8 mouse cellular contexts compared by ENCODE assay signal in genomic region chr6:90428380-90428974, GRCm38 (mm10). TPM values are rescaled to one million over a fixed set of nuclear protein-coding genes. Genes with fewer than 3 reads are reported as not detected.
DNase-seq lines count a peak whose midpoint lies in the region; ATAC-seq and TF ChIP-seq lines count a peak whose summit lies in the region.

TSS of gene Cfap100 (minus strand) at chr6:90428797.

- DNase-seq in ES-E14 (ENCODE audit: low read depth, low spot score), result peak; percentile 72
- peak; percentile 18 for DNase-seq in c-Kit-positive CD71-positive TER-119-positive erythroid progenitor cells, embryonic 14.5 days (ENCODE audit: low spot score)
- DNase-seq in kidney, postnatal 14 days, result peak; percentile 84
- peak; percentile 77 for DNase-seq in neural tube, embryonic 10.5 days (ENCODE audit: extremely low spot score, low spot score)
- DNase-seq in thymus, adult 2 months, result peak; percentile 43

- peak within 1 kb of the TSS; percentile 78 for H3K4me2 ChIP-seq in forebrain, embryonic 13.5 days
- H3K4me2 ChIP-seq in heart, embryonic 16.5 days (ENCODE audit: low read depth, low read length), result peak within 1 kb of the TSS; percentile 89
- peak within 1 kb of the TSS; percentile 64 for H3K4me2 ChIP-seq in liver, embryonic 12.5 days

- peaks cover 0 to 7% of the 10 kb centered on the region in 2 experiments; a peak in 2 of 4 replicates for H3K4me1 ChIP-seq in ES-E14 (ENCODE audit: control insufficient read depth in 2 of 2, insufficient read depth in 2 of 2, low read length in 2 of 2, poor library complexity in 1 of 2)
- peaks cover 13% of the 10 kb centered on the region for H3K4me1 ChIP-seq in forebrain, embryonic 13.5 days
- H3K4me1 ChIP-seq in heart, embryonic 16.5 days (ENCODE audit: control insufficient read depth, insufficient read depth, low read length), result peaks cover 5% of the 10 kb centered on the region
- H3K4me1 ChIP-seq in liver, embryonic 12.5 days, result peaks cover 9% of the 10 kb centered on the region; the same call in 1 of the 2 replicates
- peaks cover 6% of the 10 kb centered on the region; the same call in 1 of the 2 replicates for H3K4me1 ChIP-seq in thymus, adult 2 months (replicated peaks; ENCODE audit: control insufficient read depth, insufficient read depth, low read length)

- H3K9me3 ChIP-seq in ES-E14 (ENCODE audit: control insufficient read depth, insufficient read depth, low read depth, low read length), result no peaks in the 10 kb centered on the region
- H3K9me3 ChIP-seq in forebrain, embryonic 13.5 days (replicated peaks), result no peaks in the 10 kb centered on the region
- no peaks in the 10 kb centered on the region for H3K9me3 ChIP-seq in heart, embryonic 16.5 days (replicated peaks; ENCODE audit: control insufficient read depth, low read length)
- no peaks in the 10 kb centered on the region for H3K9me3 ChIP-seq in liver, embryonic 12.5 days (replicated peaks)

- in situ Hi-C loops in ES-E14 (cut with MboI; ENCODE audit: low sequenced_read_pairs in 2 of 2, unreplicated experiment in 2 of 2), result loop anchor here in 1 of 2 experiments (10.0 kb wide), 1 partner anchor 744 kb away; no protein-coding TSS in a partner anchor

- ATAC-seq in forebrain, embryonic 13.5 days, result peak; percentile 92
- peak; percentile 67 for ATAC-seq in heart, embryonic 16.5 days (replicated peaks; ENCODE audit: extremely low read depth, insufficient read depth, low FRiP score)
- peak; percentile 67 for ATAC-seq in liver, embryonic 12.5 days

- peak within 1 kb of the TSS; percentile 40 to 61 for H3K4me3 ChIP-seq in ES-E14 (ENCODE audit: insufficient read depth in 1 of 2, low read depth in 1 of 2, low read length in 2 of 2, poor library complexity in 1 of 2, severe bottlenecking in 1 of 2)
- peak within 1 kb of the TSS; percentile 47 for H3K4me3 ChIP-seq in forebrain, embryonic 13.5 days
- H3K4me3 ChIP-seq in heart, embryonic 16.5 days (ENCODE audit: low read length), result peak within 1 kb of the TSS; percentile 54
- peak within 1 kb of the TSS; percentile 41 for H3K4me3 ChIP-seq in liver, embryonic 12.5 days
- peak within 1 kb of the TSS; percentile 8; the same call in 1 of the 2 replicates for H3K4me3 ChIP-seq in thymus, adult 2 months (ENCODE audit: control insufficient read depth, insufficient read depth, low read length)

- peak within 1 kb of the TSS; percentile 62; the same call in 1 of the 2 replicates for H3K9ac ChIP-seq in ES-E14 (ENCODE audit: insufficient read depth, low read depth, low read length, poor library complexity, severe bottlenecking)
- H3K9ac ChIP-seq in forebrain, embryonic 13.5 days, result peak within 1 kb of the TSS; percentile 69
- peak within 1 kb of the TSS; percentile 75 for H3K9ac ChIP-seq in heart, embryonic 16.5 days (ENCODE audit: low read length)
- H3K9ac ChIP-seq in liver, embryonic 12.5 days, result peak within 1 kb of the TSS; percentile 20; the same call in 1 of the 2 replicates

- peaks cover 14% of the 10 kb centered on the region for H3K27me3 ChIP-seq in forebrain, embryonic 13.5 days
- H3K27me3 ChIP-seq in heart, embryonic 16.5 days (ENCODE audit: control insufficient read depth, insufficient read depth, low read length), result peaks cover 6% of the 10 kb centered on the region; the same call in 1 of the 2 replicates
- peaks cover 25% of the 10 kb centered on the region for H3K27me3 ChIP-seq in liver, embryonic 12.5 days (replicated peaks)
- H3K27me3 ChIP-seq in thymus, adult 2 months (ENCODE audit: control insufficient read depth, insufficient read depth, low read length), result no peaks in the 10 kb centered on the region; the same call in 1 of the 2 replicates

- H3K27ac ChIP-seq in ES-E14 (ENCODE audit: insufficient read depth, low read depth, low read length, poor library complexity, severe bottlenecking), result no peak within 1 kb of the TSS
- peak within 1 kb of the TSS; percentile 70 for H3K27ac ChIP-seq in forebrain, embryonic 13.5 days
- no peak within 1 kb of the TSS for H3K27ac ChIP-seq in heart, embryonic 16.5 days (ENCODE audit: low read length)
- H3K27ac ChIP-seq in liver, embryonic 12.5 days, result no peak within 1 kb of the TSS
- H3K27ac ChIP-seq in thymus, adult 2 months (ENCODE audit: control insufficient read depth, insufficient read depth, low read length), result no peak within 1 kb of the TSS

- TF ChIP-seq CTCF in thymus, adult 2 months (IDR thresholded peaks at IDR 0.05; ENCODE audit: borderline replicate concordance, control insufficient read depth, extremely low read depth, insufficient read depth, low read length, poor library complexity), result no peak

- TF ChIP-seq POLR2A in thymus, adult 2 months (IDR thresholded peaks at IDR 0.05; ENCODE audit: control insufficient read depth, extremely low read depth, insufficient read depth, low read length, poor library complexity), result no peak

- H3K36me3 ChIP-seq in ES-E14 (ENCODE audit: control insufficient read depth, insufficient read depth, low read length, poor library complexity, severe bottlenecking), result no peaks in the 10 kb centered on the region
- H3K36me3 ChIP-seq in forebrain, embryonic 13.5 days (ENCODE audit: poor library complexity, severe bottlenecking), result no peaks in the 10 kb centered on the region
- H3K36me3 ChIP-seq in heart, embryonic 16.5 days (ENCODE audit: control insufficient read depth, insufficient read depth), result no peaks in the 10 kb centered on the region
- no peaks in the 10 kb centered on the region for H3K36me3 ChIP-seq in liver, embryonic 12.5 days
- no peaks in the 10 kb centered on the region for H3K36me3 ChIP-seq in thymus, adult 2 months (ENCODE audit: control insufficient read depth, insufficient read depth, low read length)

- 1% methylated on average over 31 of the region's 31 CpGs for WGBS in forebrain, embryonic 13.5 days
- WGBS in heart, embryonic 16.5 days, result under 1% methylated on average over 31 of the region's 31 CpGs
- under 1% methylated on average over 31 of the region's 31 CpGs for WGBS in liver, embryonic 12.5 days (ENCODE audit: insufficient replicate concordance)
- 2% methylated on average over 31 of the region's 31 CpGs for WGBS in thymus, adult 2 months

TF ChIP-seq in ES-E14, 5 proteins besides CTCF, POLR2A, EP300 and RAD21:
- no peak for TF ChIP-seq MAFK (IDR thresholded peaks at IDR 0.05; ENCODE audit: insufficient read depth, low read depth, low read length)
- TF ChIP-seq ZC3H11A (IDR thresholded peaks at IDR 0.05; ENCODE audit: borderline replicate concordance, low read depth, low read length), result peak; percentile 74; the same call in 1 of the 2 replicates
TF ChIP-seq in ES-E14: peak in this region for 1.

RNA-seq across cellular contexts. Expression of gene Cfap100, which starts in this region (rescaled TPM):
- total RNA-seq in ES-E14 (2012; rRNA removed), result 0.98 and 1.0 TPM in 2 replicates
- polyA plus RNA-seq in forebrain, embryonic 13.5 days (2015; fragmentation: Nextera tagmentation; extraction: Ambion mirVana), result 3.1 TPM in 2 replicates
- polyA plus RNA-seq in heart, embryonic 16.5 days (2015; fragmentation: Nextera tagmentation; extraction: Ambion mirVana), result 0.50 and 0.62 TPM in 2 replicates
- not detected in 2 replicates for polyA plus RNA-seq in liver, embryonic 12.5 days (2016; fragmentation: Nextera tagmentation; extraction: Ambion mirVana)
- 0.05 and 0.26 TPM in 2 replicates for polyA plus RNA-seq in thymus, adult 2 months (2012; rRNA removed)

Comparison
In these comparisons a context has a peak if more than half of its experiments do, and no peak if none do; other contexts are left out.
1. Peak in ATAC-seq, H3K4me3 ChIP-seq, H3K9ac ChIP-seq and H3K4me2 ChIP-seq in heart, embryonic 16.5 days; RNA of the gene not detected or under 1 TPM.
2. Peak in ATAC-seq, H3K4me3 ChIP-seq, H3K9ac ChIP-seq and H3K4me2 ChIP-seq in liver, embryonic 12.5 days; RNA of the gene not detected or under 1 TPM.
3. Peak in DNase-seq and H3K4me3 ChIP-seq in thymus, adult 2 months; RNA of the gene not detected or under 1 TPM.
4. DNase-seq: peak in every context shown above with its lines; median percentile 84 in kidney, postnatal 14 days; 77 in neural tube, embryonic 10.5 days; 72 in ES-E14; 43 in thymus, adult 2 months; 18 in c-Kit-positive CD71-positive TER-119-positive erythroid progenitor cells, embryonic 14.5 days.
5. H3K9ac ChIP-seq: peak in every context shown above with its lines; median percentile 75 in heart, embryonic 16.5 days; 69 in forebrain, embryonic 13.5 days; 62 in ES-E14; 20 in liver, embryonic 12.5 days.